Mouse (Mus musculus) kidney, embryonic 15.5 days (tissue): Measurements from ENCODE around the gene Stab1. TPM values are rescaled to one million over a fixed set of nuclear protein-coding genes. Genes with fewer than 3 reads are reported as not detected.
A peak's percentile ranks its signal among the peaks of the same experiment; 100 is the strongest.

ENCODE experiments used
- ATAC-seq: fragments of 200-750 bp; cut with Nextera tagmentation; replicated peaks from 2 replicates; pipeline ENCODE4 v1.8.0; 2017; ENCODE audit warnings: moderate TSS enrichment; ENCODE audit not compliant: low FRiP score
- H3K27ac ChIP-seq: fragments of 300-500 bp; sonication (generic); 2 replicates; pipeline ENCODE4 v1.5.1; 2015; ENCODE audit warnings: mild to moderate bottlenecking, inconsistent platforms
- H3K27me3 ChIP-seq: fragments of 300-500 bp; sonication (generic); 2 replicates; pipeline ENCODE4 v1.6.1; 2015; ENCODE audit warnings: inconsistent platforms
- H3K36me3 ChIP-seq: fragments of 300-500 bp; sonication (generic); 2 replicates; pipeline ENCODE4 v1.6.1; 2015; ENCODE audit warnings: inconsistent platforms
- H3K4me1 ChIP-seq: fragments of 300-500 bp; sonication (generic); 2 replicates; pipeline ENCODE4 v1.6.1; 2015; ENCODE audit warnings: inconsistent platforms
- H3K4me2 ChIP-seq: fragments of 300-500 bp; sonication (generic); 2 replicates; pipeline ENCODE4 v1.6.1; 2015; ENCODE audit warnings: moderate library complexity, mild to moderate bottlenecking, inconsistent platforms
- H3K4me3 ChIP-seq: fragments of 300-500 bp; sonication (generic); replicated peaks from 2 replicates; pipeline ENCODE4 v1.5.1; 2015; ENCODE audit warnings: mild to moderate bottlenecking, inconsistent platforms
- H3K9ac ChIP-seq: fragments of 300-500 bp; sonication (generic); 2 replicates; pipeline ENCODE4 v1.6.1; 2015; ENCODE audit warnings: mild to moderate bottlenecking, inconsistent platforms
- H3K9me3 ChIP-seq: fragments of 300-500 bp; sonication (generic); replicated peaks from 2 replicates; pipeline ENCODE4 v1.6.1; 2016; ENCODE audit warnings: inconsistent platforms
- WGBS: fragments of 180-500 bp; shearing (Covaris S2); methylation state at CpG from one replicate; pipeline ENCODE4 v1.1.7; 2015; ENCODE audit warnings: mixed read lengths; 5-methylcytosine and 5-hydroxymethylcytosine counted together
- polyA plus RNA-seq: library from polyadenylated mRNA; unstranded; fragments of >200 nt; fragmentation: Nextera tagmentation; extraction: Ambion mirVana; gene quantifications from 2 replicates; pipeline ENCODE4 v1.2.1, GENCODE M21; 2015

Stab1 gene
- polyA plus RNA-seq, 1 experiment from 2014 or later: 40.6 TPM

DNA sequence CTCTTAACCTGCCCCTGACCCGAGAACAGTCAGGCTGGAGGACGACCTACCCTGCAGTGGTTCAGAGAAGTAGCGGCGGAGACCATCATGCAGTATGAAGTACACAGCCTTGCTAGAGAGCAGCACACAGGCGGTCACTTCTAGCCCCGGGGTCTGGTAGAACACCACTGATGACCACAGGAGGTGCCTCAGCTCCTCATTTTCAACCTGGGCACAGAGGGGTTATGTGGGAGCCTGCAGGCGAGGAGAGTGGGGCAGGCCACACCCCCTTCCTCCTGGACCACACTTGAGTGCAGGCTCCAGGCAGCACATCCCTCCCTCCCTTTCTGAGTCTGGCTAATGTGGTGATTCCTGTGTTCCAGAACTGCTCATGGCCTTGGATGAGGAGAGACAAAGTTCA is 5.1 kb upstream of the Stab1 start:
- Histone ChIP-seq H3K9me3 (no peaks in the 10 kb centered on the region), H3K4me1 (peaks cover 7% of the 10 kb centered on the region; the same call in 1 of the 2 replicates), H3K9ac (no peak overlapping the region), H3K27me3 (no peaks in the 10 kb centered on the region), H3K36me3 (peaks cover 87% of the 10 kb centered on the region), H3K4me3 (no peak overlapping the region), H3K27ac (no peak overlapping the region), H3K4me2 (no peak overlapping the region)
- ATAC-seq: no peak; the same call in 1 of the 2 replicates
- WGBS: 84% methylated on average over 7 of the region's 7 CpGs

DNA sequence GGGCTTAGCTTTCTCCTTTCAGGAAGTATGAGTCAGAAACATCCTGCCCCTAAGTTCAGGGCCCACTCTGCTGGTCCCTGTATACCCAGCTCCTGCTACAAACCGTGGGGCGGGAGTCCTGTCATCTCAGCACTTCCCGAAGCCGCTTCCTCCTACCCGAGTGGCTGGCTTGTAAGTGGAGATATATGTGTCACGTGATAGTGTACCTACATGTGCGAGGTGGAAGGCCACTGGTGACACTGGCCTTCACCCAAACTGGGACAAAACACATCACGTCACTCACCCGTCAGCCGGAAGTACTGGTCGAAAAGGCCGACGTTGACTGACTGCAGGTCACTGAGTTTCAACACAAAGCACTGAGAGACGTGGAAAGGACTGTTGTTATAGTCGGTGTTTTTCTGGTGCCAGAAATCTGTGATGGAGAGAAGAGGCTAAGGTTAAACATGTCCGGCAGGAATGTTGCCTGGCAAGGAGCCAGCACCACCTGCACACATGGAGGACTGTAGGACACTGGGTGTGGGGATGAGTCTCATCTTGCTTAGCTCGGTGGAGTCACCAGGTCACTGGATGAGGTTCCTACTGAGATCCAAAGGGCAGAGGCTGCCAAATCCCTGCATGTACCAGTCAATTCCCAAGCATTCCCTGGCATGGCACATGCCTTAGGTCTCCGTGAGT is 4.5 kb upstream of the Stab1 start:
- WGBS: 76% methylated on average over 18 of the region's 18 CpGs
- no peak overlapping the region for H3K27ac ChIP-seq
- no peaks in the 10 kb centered on the region for H3K27me3 ChIP-seq
- H3K4me1 ChIP-seq: peaks cover 11% of the 10 kb centered on the region; the same call in 1 of the 2 replicates
- no peak overlapping the region for H3K9ac ChIP-seq
- H3K9me3 ChIP-seq: no peaks in the 10 kb centered on the region
- ATAC-seq: no peak
- H3K4me2 ChIP-seq: no peak overlapping the region
- peaks cover 82% of the 10 kb centered on the region for H3K36me3 ChIP-seq
- H3K4me3 ChIP-seq: no peak overlapping the region

DNA sequence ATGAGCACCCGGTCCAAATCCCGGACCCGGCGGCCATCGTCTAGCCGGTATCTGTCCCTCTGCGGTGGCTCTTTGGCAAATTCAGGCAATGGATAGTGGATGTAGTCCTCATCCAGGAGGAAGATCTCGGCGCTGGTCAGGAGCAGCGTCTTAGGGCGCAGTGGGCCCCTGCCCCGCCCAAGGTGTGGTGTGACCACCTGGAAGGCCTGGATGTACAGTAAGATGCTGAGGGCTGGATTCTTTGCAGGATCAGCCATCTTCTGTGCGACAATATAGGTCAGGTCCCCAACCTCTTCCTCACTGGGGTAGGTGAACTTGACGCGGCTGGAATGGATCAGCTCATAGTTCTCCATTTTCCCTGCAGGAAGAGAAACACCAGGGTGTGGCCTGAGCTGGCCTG is 3.4 kb upstream of the Stab1 start:
- H3K4me1 ChIP-seq: peaks cover 19% of the 10 kb centered on the region
- H3K9me3 ChIP-seq: no peaks in the 10 kb centered on the region
- WGBS: 93% methylated on average over 15 of the region's 15 CpGs
- H3K27ac ChIP-seq: no peak overlapping the region
- H3K27me3 ChIP-seq: no peaks in the 10 kb centered on the region
- no peak overlapping the region for H3K4me3 ChIP-seq
- peaks cover 71% of the 10 kb centered on the region for H3K36me3 ChIP-seq
- H3K4me2 ChIP-seq: no peak overlapping the region
- H3K9ac ChIP-seq: no peak overlapping the region
- ATAC-seq: no peak

DNA sequence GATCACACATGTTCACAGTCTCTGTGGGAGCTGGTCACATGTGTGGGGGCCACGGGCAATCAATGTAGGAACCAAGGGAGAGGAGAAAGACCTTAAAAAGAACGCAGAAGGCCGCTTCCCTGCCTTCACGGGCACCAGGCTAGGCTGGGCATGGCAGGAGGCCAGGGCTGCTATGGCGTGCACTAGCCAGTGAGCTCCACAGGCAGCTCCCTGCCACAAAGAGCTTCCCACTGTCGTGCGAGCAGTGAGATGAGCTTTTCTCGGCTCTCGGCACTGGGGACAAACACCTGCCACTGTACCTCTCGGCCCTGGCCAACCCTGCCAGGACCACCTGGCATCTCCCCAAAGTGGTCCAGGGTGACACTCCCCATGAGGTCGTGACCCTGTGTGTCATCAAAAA is 2.9 kb upstream of the Stab1 start:
- H3K36me3 ChIP-seq: peaks cover 67% of the 10 kb centered on the region
- 89% methylated on average over 11 of the region's 11 CpGs for WGBS
- H3K4me2 ChIP-seq: no peak overlapping the region
- H3K4me3 ChIP-seq: no peak overlapping the region
- no peaks in the 10 kb centered on the region for H3K27me3 ChIP-seq
- ATAC-seq: no peak
- no peak overlapping the region for H3K27ac ChIP-seq
- no peaks in the 10 kb centered on the region for H3K9me3 ChIP-seq
- H3K9ac ChIP-seq: no peak overlapping the region
- peaks cover 23% of the 10 kb centered on the region for H3K4me1 ChIP-seq

DNA sequence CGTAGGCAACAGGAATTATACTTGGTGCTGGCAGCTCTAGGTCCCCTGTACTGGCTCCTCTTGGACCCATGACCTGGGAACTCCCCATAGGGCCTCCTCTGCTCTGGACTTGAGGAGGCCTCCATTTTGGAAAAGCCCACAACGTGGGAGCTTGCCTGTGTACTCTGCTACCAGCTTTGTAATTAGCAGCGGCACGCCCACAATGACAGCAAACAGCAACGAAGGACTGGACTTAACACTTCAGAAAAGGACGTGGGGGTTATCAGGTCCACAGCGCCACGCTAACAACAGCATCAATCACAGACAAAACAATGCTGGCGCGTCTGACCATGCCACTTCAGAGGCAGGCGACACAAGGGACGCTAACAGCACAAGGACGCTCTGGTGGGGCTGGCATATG is 2.5 kb upstream of the Stab1 start:
- no peaks in the 10 kb centered on the region for H3K9me3 ChIP-seq
- 86% methylated on average over 13 of the region's 13 CpGs for WGBS
- H3K9ac ChIP-seq: no peak overlapping the region
- H3K36me3 ChIP-seq: peaks cover 62% of the 10 kb centered on the region
- no peak overlapping the region for H3K4me2 ChIP-seq
- H3K4me1 ChIP-seq: peaks cover 28% of the 10 kb centered on the region
- no peak overlapping the region for H3K27ac ChIP-seq
- no peaks in the 10 kb centered on the region for H3K27me3 ChIP-seq
- ATAC-seq: no peak
- no peak overlapping the region for H3K4me3 ChIP-seq

DNA sequence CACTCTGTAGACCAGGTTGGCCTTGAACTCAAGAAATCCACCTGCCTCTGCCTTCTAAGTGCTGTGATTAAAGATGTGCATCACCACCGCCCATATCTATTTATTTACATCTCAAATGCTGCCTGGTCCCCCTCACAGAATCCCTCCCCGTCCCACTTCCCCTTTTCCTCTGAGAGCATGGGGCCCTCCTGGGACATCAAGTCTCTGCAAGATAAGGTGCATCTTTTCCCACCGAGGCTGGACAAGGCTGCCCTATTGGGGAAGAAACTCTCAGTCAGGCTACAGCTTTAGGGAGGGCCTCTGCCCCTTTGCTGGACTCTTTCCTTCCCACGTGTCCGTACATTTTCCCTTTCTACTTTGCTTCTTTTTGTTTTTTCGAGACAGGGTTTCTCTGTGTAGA is 1.1 kb upstream of the Stab1 start:
- H3K9ac ChIP-seq: no peak overlapping the region
- H3K4me3 ChIP-seq: no peak overlapping the region
- no peak for ATAC-seq
- H3K9me3 ChIP-seq: no peaks in the 10 kb centered on the region
- H3K4me2 ChIP-seq: no peak overlapping the region
- no peaks in the 10 kb centered on the region for H3K27me3 ChIP-seq
- peaks cover 41% of the 10 kb centered on the region for H3K4me1 ChIP-seq
- WGBS: 78% methylated on average over 6 of the region's 6 CpGs
- H3K36me3 ChIP-seq: peaks cover 48% of the 10 kb centered on the region
- H3K27ac ChIP-seq: 0 out of 2 replicates have a peak overlapping the region, but pooled peaks have one; percentile 9

DNA sequence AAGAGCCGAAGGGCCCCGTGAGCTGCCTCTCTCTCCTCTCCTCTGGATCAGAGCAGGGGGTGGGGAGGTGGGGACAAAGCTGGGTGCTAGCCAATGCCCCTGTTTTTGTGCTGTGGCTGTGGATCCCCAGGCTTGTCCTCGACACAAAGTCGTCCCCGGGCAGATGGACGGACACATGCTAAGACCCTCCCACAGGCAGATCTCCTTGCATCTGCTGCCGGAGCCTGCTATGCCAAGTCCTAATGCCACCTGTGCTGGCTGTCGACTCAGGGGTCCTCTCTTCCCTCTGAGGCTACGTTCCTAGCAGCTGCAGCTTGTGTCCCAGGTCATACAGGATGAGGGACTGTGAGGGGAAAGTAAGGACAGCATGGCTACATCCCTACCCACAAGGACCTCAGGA is 1.6 kb downstream of the Stab1 start:
- no peak for ATAC-seq
- H3K9ac ChIP-seq: peak overlapping the region; percentile 22; the same call in 1 of the 2 replicates
- peaks cover 21% of the 10 kb centered on the region for H3K36me3 ChIP-seq
- no peaks in the 10 kb centered on the region for H3K27me3 ChIP-seq
- WGBS: 28% methylated on average over 9 of the region's 9 CpGs
- H3K4me3 ChIP-seq: peak overlapping the region; percentile 38
- no peaks in the 10 kb centered on the region for H3K9me3 ChIP-seq
- H3K27ac ChIP-seq: peak overlapping the region; percentile 64
- H3K4me1 ChIP-seq: peaks cover 47% of the 10 kb centered on the region
- peak overlapping the region; percentile 50 for H3K4me2 ChIP-seq

DNA sequence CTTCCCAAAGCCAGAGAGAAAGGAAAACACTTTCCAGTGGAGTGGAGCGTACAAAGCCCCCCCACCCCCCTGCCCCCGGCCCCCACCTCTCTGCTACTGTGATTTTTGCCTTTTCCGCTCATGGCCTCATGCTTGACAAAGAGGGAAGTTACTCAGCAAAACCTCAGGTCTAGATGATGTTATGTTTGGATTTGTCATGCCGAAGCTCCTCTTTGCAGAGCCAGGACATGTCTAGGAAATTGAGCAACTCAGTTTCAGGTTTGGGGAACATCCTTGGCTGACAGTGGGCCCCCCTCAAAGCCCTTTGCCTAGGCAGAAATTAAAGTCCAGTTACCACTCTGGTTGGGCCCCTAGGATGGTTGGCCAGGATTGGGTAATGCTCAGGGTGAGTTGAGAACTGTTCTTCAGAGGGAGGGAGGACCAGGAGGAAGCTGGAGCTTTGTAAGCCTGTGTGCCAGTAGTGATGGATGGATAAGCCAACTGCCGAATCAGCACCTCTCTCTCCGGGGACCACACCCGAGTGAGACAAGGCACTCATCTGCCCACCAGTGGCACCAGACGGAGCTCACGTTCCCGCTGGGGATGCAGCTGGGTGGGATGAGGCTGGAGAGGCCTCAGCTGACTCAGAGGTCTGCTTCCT is 2.3 kb downstream of the Stab1 start:
- peak; percentile 16; the same call in 1 of the 2 replicates for ATAC-seq
- whole genome bisulfite sequencing: 24% methylated on average over 10 of the region's 10 CpGs
- peak overlapping the region; percentile 38 for H3K4me3 ChIP-seq

DNA sequence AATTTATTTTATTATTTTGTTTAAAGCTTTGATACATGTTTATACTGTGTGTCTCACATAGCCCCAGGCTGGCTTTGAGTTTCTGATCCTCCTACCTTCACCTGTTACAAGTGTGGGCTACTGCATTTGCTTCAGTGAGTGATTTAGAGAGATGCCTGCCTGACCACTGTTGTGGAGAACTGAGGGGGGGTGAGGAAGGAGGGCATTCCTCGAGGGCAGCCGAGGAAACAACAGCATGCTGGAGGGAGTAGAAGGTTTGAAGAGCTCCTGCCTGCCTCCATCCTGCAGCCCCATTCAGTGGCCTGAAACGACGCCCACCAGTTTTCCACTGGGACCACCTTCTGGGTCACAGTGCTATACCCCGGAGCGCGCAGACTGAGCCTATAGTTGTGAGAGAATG is 3.0 kb downstream of the Stab1 start:
- Histone ChIP-seq H3K4me3 (no peak overlapping the region), H3K9ac (no peak overlapping the region), H3K36me3 (peaks cover 7% of the 10 kb centered on the region), H3K9me3 (no peaks in the 10 kb centered on the region), H3K4me2 (peak overlapping the region; percentile 50; the same call in 1 of the 2 replicates), H3K4me1 (peaks cover 58% of the 10 kb centered on the region), H3K27ac (peak overlapping the region; percentile 64), H3K27me3 (no peaks in the 10 kb centered on the region)
- peak; percentile 66 for ATAC-seq
- 26% methylated on average over 7 of the region's 7 CpGs for WGBS

More for the DNA sequence above, 2.3 kb downstream of the Stab1 start:
- H3K9ac ChIP-seq: no peak overlapping the region
- H3K4me2 ChIP-seq: peak overlapping the region; percentile 50
- H3K36me3 ChIP-seq: peaks cover 14% of the 10 kb centered on the region
- peaks cover 54% of the 10 kb centered on the region for H3K4me1 ChIP-seq
- peak overlapping the region; percentile 64 for H3K27ac ChIP-seq
- no peaks in the 10 kb centered on the region for H3K27me3 ChIP-seq
- H3K9me3 ChIP-seq: no peaks in the 10 kb centered on the region

DNA sequence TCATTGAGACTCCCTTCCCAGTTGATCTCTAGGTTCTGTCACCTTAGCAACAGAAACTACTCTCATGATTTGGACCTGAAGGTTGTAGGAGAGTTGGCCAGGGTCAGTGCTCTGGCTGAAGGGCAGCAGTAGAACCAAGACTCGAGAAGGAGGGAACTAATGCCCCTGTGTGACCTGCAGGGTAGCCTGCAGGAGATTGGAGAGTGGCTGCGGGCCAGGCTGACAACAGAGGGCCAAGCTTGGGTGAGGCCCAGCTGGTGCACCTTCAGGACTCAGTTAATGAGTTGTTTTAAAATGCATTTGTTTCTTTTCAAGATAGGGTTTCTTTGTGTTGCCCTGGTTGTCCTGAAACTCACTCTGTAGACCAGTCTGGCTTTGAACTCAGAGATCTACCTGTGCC is 3.4 kb downstream of the Stab1 start:
- Histone ChIP-seq H3K27ac (peak overlapping the region; percentile 64), H3K4me3 (no peak overlapping the region)
- 26% methylated on average over 2 of the region's 2 CpGs for WGBS

DNA sequence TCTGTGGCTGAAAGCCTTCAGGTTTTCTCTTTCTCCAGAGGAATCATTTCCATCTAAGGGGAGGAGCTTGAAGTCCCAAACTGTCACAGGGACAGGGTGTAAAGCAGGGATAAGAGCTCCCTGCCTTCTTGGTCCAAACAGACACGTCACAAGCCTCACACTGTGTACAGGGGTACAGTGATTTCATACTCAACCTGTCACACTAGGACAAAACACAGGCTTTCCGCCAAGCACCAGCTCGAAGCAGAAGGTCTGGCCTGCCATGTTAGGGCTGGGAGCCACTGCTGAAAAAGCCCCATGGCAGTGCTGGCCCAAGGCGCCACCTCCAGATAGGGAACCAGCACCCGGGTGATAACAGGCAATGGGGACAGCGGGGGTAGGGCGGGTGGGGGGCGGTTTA is 4.4 kb downstream of the Stab1 start:
- Histone ChIP-seq H3K4me2 (no peak overlapping the region), H3K27me3 (no peaks in the 10 kb centered on the region), H3K4me1 (peaks cover 58% of the 10 kb centered on the region), H3K27ac (no peak overlapping the region), H3K9ac (no peak overlapping the region), H3K9me3 (no peaks in the 10 kb centered on the region), H3K36me3 (no peaks in the 10 kb centered on the region), H3K4me3 (no peak overlapping the region)
- whole genome bisulfite sequencing: 76% methylated on average over 8 of the region's 8 CpGs
- no peak for ATAC-seq

More for the DNA sequence above, 3.4 kb downstream of the Stab1 start:
- H3K9ac ChIP-seq: no peak overlapping the region
- no peaks in the 10 kb centered on the region for H3K27me3 ChIP-seq
- H3K36me3 ChIP-seq: peaks cover 3% of the 10 kb centered on the region
- peaks cover 58% of the 10 kb centered on the region for H3K4me1 ChIP-seq
- H3K4me2 ChIP-seq: no peak overlapping the region
- ATAC-seq: no peak
- H3K9me3 ChIP-seq: no peaks in the 10 kb centered on the region

DNA sequence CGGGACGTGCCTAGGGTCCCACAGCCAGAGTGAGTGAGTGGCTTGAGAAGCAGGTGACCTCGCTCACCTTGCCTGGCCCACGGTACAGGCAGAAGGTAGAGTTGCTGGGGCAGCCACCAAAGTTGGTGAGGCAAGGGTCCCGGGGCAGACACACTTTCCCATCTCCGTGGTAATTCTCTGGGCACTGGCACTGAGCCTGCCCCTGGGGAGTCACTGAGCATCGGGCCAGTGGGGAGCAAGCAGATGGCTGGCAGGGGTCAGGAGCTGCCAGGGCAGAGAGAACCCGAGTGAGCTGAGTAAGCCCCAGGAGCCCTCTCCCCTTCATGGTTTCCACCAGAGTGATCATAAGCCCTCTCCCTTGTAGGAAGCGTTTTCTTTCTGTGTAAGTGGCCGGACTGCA is 6.8 kb downstream of the Stab1 start:
- Histone ChIP-seq H3K36me3 (no peaks in the 10 kb centered on the region), H3K4me2 (no peak overlapping the region), H3K27ac (no peak overlapping the region), H3K4me1 (peaks cover 40% of the 10 kb centered on the region), H3K27me3 (no peaks in the 10 kb centered on the region), H3K9ac (no peak overlapping the region), H3K9me3 (no peaks in the 10 kb centered on the region), H3K4me3 (no peak overlapping the region)
- 54% methylated on average over 10 of the region's 10 CpGs for WGBS
- ATAC-seq: no peak
